Mouse (Mus musculus) cerebellum, adult 2 months (tissue): ENCODE measurements around the gene Ptprcap.

Experiments used
- CTCF ChIP-seq: fragments of 200-500 bp; IDR thresholded peaks from 2 replicates; pipeline ENCODE4 v1.5.1; 2011; ENCODE audit warnings: low read depth, mild to moderate bottlenecking, control low read depth, low read length, moderate library complexity, borderline replicate concordance; ENCODE audit not compliant: insufficient read depth
- POLR2A ChIP-seq: fragments of 200-500 bp; IDR thresholded peaks from 2 replicates; pipeline ENCODE4 v1.6.1; 2011; ENCODE audit warnings: low read length, control low read depth, borderline replicate concordance; ENCODE audit not compliant: insufficient read depth

GRCm38 (mm10) chr19:4196548-4196947 lies 43.1 kb downstream of the Ptprcap start:
- TF ChIP-seq CTCF = no peak
- no peak for TF ChIP-seq POLR2A
